Mouse (Mus musculus) c-Kit-negative CD71-positive TER-119-positive erythroid progenitor cells, embryonic 14.5 days (primary cell): Measurements from ENCODE around the gene Msmo1.

ENCODE experiments used
- DNase-seq: peaks from one replicate; pipeline ENCODE4 v3.0.0-alpha.2; 2013; ENCODE audit warnings: low read depth, low spot score

Msmo1 gene

DNA sequence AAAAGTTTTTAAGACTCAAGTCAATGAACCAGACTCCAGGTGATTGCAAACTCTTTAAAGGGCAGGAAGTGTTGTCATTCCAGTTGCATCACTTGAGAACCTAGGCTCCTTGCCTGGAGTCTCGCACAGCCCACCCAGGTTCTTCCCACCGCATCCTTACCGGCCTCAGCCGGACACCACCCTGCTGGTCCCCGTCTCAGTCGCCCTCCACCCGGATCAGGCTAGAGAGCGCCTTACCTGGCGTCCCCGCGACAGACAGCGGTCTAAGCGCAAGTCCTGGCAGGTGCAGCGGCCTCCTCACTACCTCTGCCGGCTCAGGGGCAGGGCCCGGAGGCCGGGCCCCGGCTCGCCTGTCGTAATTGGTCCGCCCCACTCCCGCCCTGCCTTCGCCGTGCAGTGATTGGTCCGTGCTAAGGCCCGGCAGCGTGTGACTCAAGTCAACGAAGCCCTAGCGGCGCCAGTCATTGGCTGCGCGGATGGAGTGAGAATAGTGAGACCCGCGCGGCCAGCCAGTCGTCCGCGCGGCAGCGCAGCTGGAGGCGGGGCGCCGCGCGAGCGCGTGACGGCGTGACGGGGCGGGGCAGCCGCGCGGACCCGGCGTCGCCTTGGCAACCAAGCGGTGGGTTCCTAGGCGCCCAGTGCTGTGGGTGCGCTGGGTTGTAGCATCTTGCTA lies at the start of gene Msmo1:
TSS of gene Msmo1 (minus strand) at position 522 of the 673 bp plus-strand sequence.
- DNase-seq = peak; percentile 94

- no peak for DNase-seq
These were observed 48.4 kb upstream of the Msmo1 start for GRCm38 (mm10) chr8:64781947-64782346.

DNA sequence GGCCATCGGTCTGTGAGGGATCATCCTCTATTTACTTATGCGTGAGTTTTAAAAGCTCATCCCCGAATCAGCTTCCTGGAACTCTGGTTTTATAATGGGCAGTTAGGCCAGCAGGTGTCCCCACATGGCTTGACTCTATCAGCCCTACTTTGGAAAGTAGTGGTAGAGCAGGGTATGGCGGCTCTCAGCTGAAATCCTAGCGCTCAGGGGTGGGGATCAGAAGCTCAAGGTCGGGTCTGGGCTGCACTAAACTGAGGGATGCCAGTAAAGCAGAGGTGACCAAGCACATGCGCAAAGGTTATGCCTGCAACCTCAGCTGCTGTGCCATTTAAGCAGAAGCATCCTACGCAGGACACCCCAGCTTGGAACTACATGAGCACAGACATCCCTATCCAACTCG lies 44.3 kb upstream of the Msmo1 start:
- no peak for DNase-seq

DNA sequence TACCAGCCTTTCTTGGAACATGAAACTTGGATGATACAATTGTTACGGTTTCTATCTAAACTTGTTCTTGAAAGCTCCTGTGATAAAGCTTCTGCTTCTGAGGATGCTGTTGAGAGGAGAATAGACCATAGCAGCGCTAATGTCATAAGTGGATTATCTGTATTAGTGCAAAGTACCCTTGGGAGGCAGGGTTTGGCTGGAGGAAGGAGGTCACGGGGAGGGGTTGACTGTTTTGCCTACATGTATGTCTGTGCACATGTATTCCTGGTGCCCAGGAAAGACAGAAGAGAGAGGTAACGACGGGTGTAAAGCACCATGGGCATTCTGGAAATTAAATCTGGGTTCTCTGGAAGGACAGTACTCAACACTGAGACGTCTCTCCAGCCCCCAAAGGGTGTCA lies 40.5 kb upstream of the Msmo1 start:
- DNase-seq = no peak

DNA sequence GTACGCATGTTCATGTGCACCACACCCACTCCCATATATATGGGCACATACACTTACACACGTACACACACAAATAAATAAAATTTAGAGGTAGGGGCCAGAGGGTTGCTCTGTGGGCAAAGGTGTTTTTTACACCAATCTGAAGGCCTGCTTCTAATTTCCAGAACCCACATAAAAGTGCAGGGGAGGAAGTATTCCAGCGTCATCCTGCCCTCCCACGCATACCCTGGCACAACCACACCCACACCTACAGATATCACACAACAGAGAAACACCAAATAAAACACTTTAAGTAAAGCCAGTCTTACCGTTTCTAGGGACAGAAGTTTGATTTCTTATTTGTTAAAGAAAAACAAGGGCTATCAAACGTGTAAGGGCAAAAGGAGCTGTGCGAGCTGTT lies 37.2 kb upstream of the Msmo1 start:
- no peak for DNase-seq

GRCm38 (mm10) chr8:64769586-64769985 lies 36.0 kb upstream of the Msmo1 start:
- no peak for DNase-seq

GRCm38 (mm10) chr8:64768645-64769044 lies 35.1 kb upstream of the Msmo1 start:
- no peak for DNase-seq

GRCm38 (mm10) chr8:64767047-64767446 lies 33.5 kb upstream of the Msmo1 start:
- no peak for DNase-seq

- no peak for DNase-seq
These were observed 30.5 kb upstream of the Msmo1 start for GRCm38 (mm10) chr8:64764075-64764474.

DNA sequence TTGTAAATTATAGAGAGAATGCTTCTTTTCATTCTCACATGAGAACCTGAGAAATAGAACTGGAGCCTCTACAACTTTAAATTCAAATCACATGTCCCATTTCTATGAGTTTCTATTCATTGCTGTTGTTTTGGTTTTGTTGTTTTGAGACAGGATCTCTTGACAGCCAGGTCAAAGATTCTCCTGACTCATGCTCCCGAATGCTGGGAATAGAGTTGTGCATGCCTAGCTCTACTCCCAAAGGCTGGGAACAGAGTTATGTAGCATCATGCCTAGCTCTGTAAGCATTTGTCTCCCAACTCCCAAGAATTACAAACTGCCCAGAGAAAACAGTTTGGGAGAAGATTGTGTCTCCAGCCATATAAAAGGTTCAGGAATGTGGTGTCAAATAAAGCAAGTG lies 29.2 kb upstream of the Msmo1 start:
- no peak for DNase-seq

DNA sequence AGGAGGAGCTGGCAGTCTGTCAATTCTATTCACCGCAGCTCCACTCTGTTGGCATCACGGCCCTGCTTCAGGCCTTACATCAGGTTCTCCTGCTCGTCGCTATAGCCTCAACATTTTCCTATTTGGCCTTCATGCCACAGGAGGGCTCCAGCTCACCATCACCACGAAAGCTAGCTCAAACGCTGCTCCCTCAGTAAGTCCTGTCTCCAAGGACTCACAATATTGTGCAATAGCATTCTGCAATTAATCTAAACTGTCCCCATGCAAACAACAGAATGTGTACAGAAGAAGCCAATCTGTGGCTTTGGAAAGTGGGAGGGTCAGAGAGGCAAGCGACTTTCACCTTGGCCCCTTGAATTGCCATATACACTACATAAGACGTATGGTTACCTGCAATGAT lies 27.8 kb upstream of the Msmo1 start:
- no peak for DNase-seq

DNA sequence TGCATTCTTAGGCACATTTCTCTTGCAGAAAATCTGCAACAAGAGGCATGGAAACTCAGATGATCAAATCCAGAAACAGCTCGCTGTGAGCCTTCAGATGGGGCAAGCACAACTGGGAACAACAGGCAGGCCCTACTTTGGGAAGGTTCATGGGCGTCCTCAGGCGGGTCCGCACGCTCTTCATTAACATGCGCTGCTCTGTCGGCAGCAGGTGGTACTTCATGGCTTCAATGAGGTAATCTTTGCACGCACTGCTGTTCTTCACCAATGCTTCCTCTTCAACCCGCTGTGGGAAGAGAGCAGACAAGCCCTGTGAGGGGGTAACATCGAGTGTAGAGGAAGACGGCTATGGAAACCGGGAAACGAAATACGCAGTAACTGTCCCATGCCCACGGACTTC lies 24.4 kb upstream of the Msmo1 start:
- no peak for DNase-seq

- DNase-seq = no peak
These were observed 12.8 kb upstream of the Msmo1 start for GRCm38 (mm10) chr8:64746215-64747058.

GRCm38 (mm10) chr8:64740547-64741211 lies 7.1 kb upstream of the Msmo1 start:
- DNase-seq = no peak

DNA sequence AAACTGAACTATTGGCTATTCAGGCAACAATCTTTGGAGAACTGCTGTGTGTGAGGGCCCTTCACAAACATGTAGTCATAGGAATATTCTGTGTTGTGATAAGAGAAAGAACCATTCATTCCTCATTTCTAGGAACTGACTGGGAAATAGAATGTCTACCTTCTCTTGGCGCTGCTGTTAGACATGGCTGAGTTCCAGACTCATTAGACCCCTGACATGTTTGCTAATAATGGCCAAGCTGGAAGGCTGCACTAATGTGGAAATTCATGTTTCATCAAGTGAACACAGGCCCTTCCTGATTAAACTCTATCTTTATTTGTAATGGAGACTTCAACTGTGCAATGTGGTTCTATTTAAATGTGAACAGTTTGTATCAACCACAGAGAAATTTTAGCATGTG lies 5.3 kb upstream of the Msmo1 start:
- DNase-seq = no peak

DNA sequence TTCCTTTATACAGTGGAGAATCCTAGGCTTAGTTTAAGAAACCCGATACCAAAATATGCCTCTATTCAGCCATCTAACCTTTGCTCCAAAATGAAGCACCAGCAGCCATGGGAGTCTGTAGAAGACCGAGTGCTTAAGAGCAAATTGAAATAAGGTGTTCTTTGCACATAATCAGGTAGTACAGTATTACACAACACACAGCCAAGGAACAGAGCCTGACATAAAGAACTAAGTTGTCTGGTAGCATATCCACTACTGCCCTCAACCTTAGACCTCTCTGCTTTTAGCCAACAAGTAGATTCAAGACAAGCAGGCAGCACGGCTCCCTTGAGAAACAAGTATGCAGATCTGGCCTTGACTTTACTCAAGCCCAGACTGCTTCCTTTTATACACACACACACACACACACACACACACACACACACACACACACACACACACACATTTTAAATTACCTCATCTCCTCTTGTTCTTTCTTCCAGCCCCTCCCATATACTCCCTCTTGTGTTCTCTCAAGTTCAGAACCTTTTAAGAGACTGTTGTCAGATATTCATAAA lies 3.3 kb upstream of the Msmo1 start:
- no peak for DNase-seq

DNA sequence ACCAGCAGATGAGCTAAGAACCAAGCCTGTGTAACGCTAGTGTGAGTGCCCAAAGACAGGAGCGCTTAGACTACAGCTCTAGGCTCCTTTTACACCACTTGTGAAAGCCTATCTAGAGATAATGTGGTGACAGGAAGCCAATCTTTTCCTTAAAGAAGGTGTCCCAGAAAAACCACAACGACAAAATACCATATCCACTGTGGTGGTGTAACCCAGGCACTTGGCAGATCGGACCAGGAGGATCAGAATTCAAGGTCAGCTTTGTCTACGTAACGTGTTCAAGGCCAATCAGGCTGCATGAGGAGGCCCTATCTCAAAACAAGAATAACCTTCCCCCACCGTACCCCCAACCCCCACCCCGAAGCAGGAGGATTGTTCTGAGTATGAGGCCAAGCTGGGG lies 1.6 kb upstream of the Msmo1 start:
- no peak for DNase-seq

DNA sequence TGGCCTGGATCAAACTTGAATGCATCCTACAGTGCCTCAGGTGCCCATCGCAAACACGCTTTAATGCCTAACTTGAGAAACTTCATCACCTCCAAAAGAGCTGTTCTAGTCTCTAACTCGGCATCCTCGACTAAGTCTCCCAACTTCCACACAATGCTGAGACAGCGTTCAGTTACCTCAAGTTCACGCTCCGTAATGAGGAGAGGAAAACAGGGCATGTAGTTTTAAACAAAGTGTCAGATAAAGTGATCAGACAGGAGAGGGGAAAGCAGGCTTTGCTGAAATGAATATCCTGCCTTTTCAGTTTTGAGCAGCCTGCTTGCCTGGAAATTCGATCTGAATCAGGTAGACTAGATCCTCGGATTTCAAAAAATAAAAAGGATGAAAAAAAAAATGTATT lies 996 bp downstream of the Msmo1 start:
- no peak for DNase-seq

DNA sequence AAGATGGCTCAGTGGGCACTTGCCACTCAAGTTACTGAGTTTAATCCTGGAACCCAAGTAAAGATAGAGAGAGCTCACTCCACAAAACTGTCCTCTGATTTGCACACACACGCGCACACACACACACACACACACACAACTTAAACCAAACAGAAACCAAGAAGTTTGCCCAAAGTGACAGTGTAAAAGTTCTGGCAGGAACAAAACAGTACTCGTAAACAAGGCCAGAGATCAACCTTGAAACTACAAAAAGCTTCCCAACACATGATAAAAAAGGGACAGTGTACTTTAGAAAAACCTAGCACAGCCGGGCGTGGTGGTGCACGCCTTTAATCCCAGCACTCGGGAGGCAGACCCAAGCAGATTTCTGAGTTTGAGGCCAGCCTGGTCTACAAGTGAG lies 5.4 kb downstream of the Msmo1 start:
- no peak for DNase-seq

DNA sequence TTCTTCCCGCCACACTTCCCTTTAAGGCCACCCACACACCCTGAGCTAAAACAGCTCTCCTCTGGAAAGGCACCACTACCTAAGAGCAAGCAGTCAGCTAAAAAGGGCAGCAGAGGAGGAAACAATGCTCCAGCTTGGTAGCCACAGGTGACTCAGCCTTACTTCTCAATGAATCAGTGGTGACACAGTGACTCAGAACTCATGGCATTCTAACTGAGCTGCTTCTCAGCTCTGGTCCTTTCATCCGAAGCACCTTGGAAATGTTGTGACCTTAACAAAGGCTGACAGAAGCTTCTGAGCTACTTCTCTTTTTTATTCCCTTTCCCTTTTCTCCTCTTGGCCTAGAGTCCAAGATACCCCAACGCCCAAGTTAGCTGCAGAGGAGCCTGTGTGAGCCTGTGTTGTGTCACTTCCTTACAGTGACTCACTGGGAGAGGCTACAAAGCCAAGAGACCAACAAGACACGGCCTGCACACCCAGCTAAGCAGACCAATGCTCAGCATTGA lies 7.3 kb downstream of the Msmo1 start:
- DNase-seq = no peak

GRCm38 (mm10) chr8:64723206-64723605 lies 10.4 kb downstream of the Msmo1 start:
- DNase-seq = no peak

- DNase-seq = no peak
These were observed 15.7 kb downstream of the Msmo1 start for GRCm38 (mm10) chr8:64717868-64718267.
